Mouse (Mus musculus) cerebellum, adult 18-20 months (tissue): Measurements from ENCODE around the gene Rpl22.
A peak's percentile ranks its signal among the peaks of the same experiment; 100 is the strongest.

Experiments
- DNase-seq, 2 experiments: peaks; one replicate each; pipeline ENCODE4 v3.0.0; 2021

The Rpl22 gene

GRCm38 (mm10) chr4:152296874-152297861 is 28.4 kb upstream of the Rpl22 start, which contains the start of gene Icmt:
Gene Icmt, plus strand, starts transcription at chr4:152297227.
- peak; percentile 99 to 100 for DNase-seq

GRCm38 (mm10) chr4:152298836-152299235 is 26.7 kb upstream of the Rpl22 start:
- no peak for DNase-seq

- DNase-seq, result peak in 1 of 2 experiments; percentile 21
Observed at GRCm38 (mm10) chr4:152300375-152300774, 25.2 kb upstream of the Rpl22 start.

- DNase-seq, result no peak
Observed at GRCm38 (mm10) chr4:152302012-152302411, 23.5 kb upstream of the Rpl22 start.

GRCm38 (mm10) chr4:152303172-152303571 is 22.4 kb upstream of the Rpl22 start:
- DNase-seq, result no peak

- no peak for DNase-seq
Observed at GRCm38 (mm10) chr4:152304685-152305084, 20.9 kb upstream of the Rpl22 start.

GRCm38 (mm10) chr4:152305991-152306390 is 19.6 kb upstream of the Rpl22 start:
- DNase-seq, result no peak

- DNase-seq, result no peak
Observed at GRCm38 (mm10) chr4:152307542-152307941, 18.0 kb upstream of the Rpl22 start.

GRCm38 (mm10) chr4:152312186-152312585 is 13.4 kb upstream of the Rpl22 start:
- DNase-seq, result no peak

GRCm38 (mm10) chr4:152313211-152313632 is 12.3 kb upstream of the Rpl22 start:
- DNase-seq, result no peak

GRCm38 (mm10) chr4:152313934-152314333 is 11.6 kb upstream of the Rpl22 start:
- no peak for DNase-seq

GRCm38 (mm10) chr4:152315498-152316213 is 9.9 kb upstream of the Rpl22 start:
- DNase-seq, result no peak

GRCm38 (mm10) chr4:152317631-152318033 is 7.9 kb upstream of the Rpl22 start:
- DNase-seq, result no peak

- DNase-seq, result peak; percentile 66 to 74
Observed at GRCm38 (mm10) chr4:152318517-152319234, 6.9 kb upstream of the Rpl22 start, which contains the start of gene Rnf207. Gene Rnf207, minus strand, starts transcription at chr4:152318993.

GRCm38 (mm10) chr4:152321464-152321863 is 4.1 kb upstream of the Rpl22 start:
- DNase-seq, result no peak

GRCm38 (mm10) chr4:152324641-152325562 is 640 bp upstream of the Rpl22 start:
- peak in 1 of 2 experiments; percentile 22 for DNase-seq

GRCm38 (mm10) chr4:152326543-152326942 is 1.0 kb downstream of the Rpl22 start:
- DNase-seq, result no peak

GRCm38 (mm10) chr4:152328691-152329090 is 3.1 kb downstream of the Rpl22 start:
- DNase-seq, result peak; percentile 56 to 62

- peak; percentile 29 to 33 for DNase-seq
Observed at GRCm38 (mm10) chr4:152332952-152333351, 7.4 kb downstream of the Rpl22 start.

GRCm38 (mm10) chr4:152333587-152333986 is 8.0 kb downstream of the Rpl22 start:
- no peak for DNase-seq

GRCm38 (mm10) chr4:152337772-152338171 is 12.2 kb downstream of the Rpl22 start:
- peak; percentile 31 to 39 for DNase-seq
